Mouse (Mus musculus) brain, adult 10 weeks (tissue): ENCODE results near the gene Zfp330. TPM values are rescaled to one million over a fixed set of nuclear protein-coding genes. Genes with fewer than 3 reads are reported as not detected.

Source experiments
- polyA plus RNA-seq: library from polyadenylated mRNA; stranded (reverse); fragments of 350-450 nt; fragmentation: Illumina TruSeq; extraction: RNeasy Lipid Tissue Mini Kit (QIAGEN cat#74804); gene quantifications from one replicate; pipeline ENCODE4 v1.2.3, GENCODE M21; 2015; ENCODE audit warnings: low read depth, low replicate concordance

Gene Zfp330
- polyA plus RNA-seq: 35.9 TPM

GRCm38 (mm10) chr8:82774093-82774422, at the start of gene Zfp330:
Zfp330 (minus strand) TSS chr8:82774160.

Other genes with a start within 250 kb of the Zfp330 start
- gene Rnf150, start 89.2 kb upstream of the Zfp330 start, polyA plus RNA-seq: 20.6 TPM